Mouse (Mus musculus) neural tube, embryonic 11.5 days (tissue): ENCODE measurements around the gene Heatr4. TPM values are rescaled to one million over a fixed set of nuclear protein-coding genes. Genes with fewer than 3 reads are reported as not detected.
"Not testable (repeated sequence)": the region's sequence is repeated elsewhere in the genome, so short reads cannot be mapped to it uniquely, and the experiment has no call there.

Source experiments
- ATAC-seq: fragments of 200-750 bp; cut with Nextera tagmentation; 2 replicates; pipeline ENCODE4 v1.8.0; 2017; ENCODE audit warnings: moderate number of reproducible peaks, mild to moderate bottlenecking, moderate TSS enrichment, moderate library complexity; ENCODE audit not compliant: insufficient read depth, low FRiP score, low TSS enrichment
- DNase-seq: peaks from one replicate; pipeline ENCODE4 v3.0.0-alpha.2; 2015; ENCODE audit warnings: low spot score
- H3K27ac ChIP-seq: fragments of 300-500 bp; sonication (generic); 2 replicates; pipeline ENCODE4 v1.5.1; 2014; ENCODE audit warnings: low read depth, mild to moderate bottlenecking, low read length
- H3K27me3 ChIP-seq: fragments of 300-500 bp; sonication (generic); 2 replicates; pipeline ENCODE4 v1.6.1; 2014; ENCODE audit warnings: mild to moderate bottlenecking, low read length, mixed read lengths; ENCODE audit not compliant: control insufficient read depth, insufficient read depth
- H3K36me3 ChIP-seq: fragments of 300-500 bp; sonication (generic); 2 replicates; pipeline ENCODE4 v1.6.1; 2014; ENCODE audit warnings: mild to moderate bottlenecking, low read length, moderate library complexity, mixed read lengths; ENCODE audit not compliant: control insufficient read depth, insufficient read depth
- H3K4me1 ChIP-seq: fragments of 300-500 bp; sonication (generic); 2 replicates; pipeline ENCODE4 v1.6.1; 2014; ENCODE audit warnings: low read length, mixed read lengths; ENCODE audit not compliant: control insufficient read depth, insufficient read depth
- H3K4me2 ChIP-seq: fragments of 300-500 bp; sonication (generic); 2 replicates; pipeline ENCODE4 v1.6.1; 2014; ENCODE audit warnings: low read depth, mild to moderate bottlenecking, moderate library complexity
- H3K4me3 ChIP-seq: fragments of 300-500 bp; sonication (generic); 2 replicates; pipeline ENCODE4 v1.5.1; 2014; ENCODE audit warnings: low read depth, low read length
- H3K9ac ChIP-seq: fragments of 300-500 bp; sonication (generic); 2 replicates; pipeline ENCODE4 v1.6.1; 2014; ENCODE audit warnings: mild to moderate bottlenecking, low read length
- H3K9me3 ChIP-seq: fragments of 300-500 bp; sonication (generic); 2 replicates; pipeline ENCODE4 v1.6.1; 2016; ENCODE audit warnings: low read length; ENCODE audit not compliant: control insufficient read depth
- WGBS: fragments of 180-500 bp; shearing (Covaris S2); extraction: QIAGEN DNeasy Blood & Tissue Kit; methylation state at CpG from one replicate; pipeline ENCODE4 v1.1.7; 2014; 5-methylcytosine and 5-hydroxymethylcytosine counted together
- polyA plus RNA-seq: library from polyadenylated mRNA; unstranded; fragments of >200 nt; fragmentation: Nextera tagmentation; extraction: Ambion mirVana; gene quantifications from 2 replicates; pipeline ENCODE4 v1.2.1, GENCODE M21; 2014

Heatr4 gene
- polyA plus RNA-seq, 1 experiment from 2014 or later, result not detected

- H3K4me2 ChIP-seq, ATAC-seq, H3K4me1 ChIP-seq, H3K9ac ChIP-seq, H3K4me3 ChIP-seq, H3K36me3 ChIP-seq, H3K27ac ChIP-seq, H3K27me3 ChIP-seq, DNase-seq, H3K9me3 ChIP-seq: not testable (repeated sequence)
- WGBS, result 96% methylated on average over 4 of the region's 4 CpGs
Measured at GRCm38 (mm10) chr12:84022266-84022665, 37.6 kb upstream of the Heatr4 start.

DNA sequence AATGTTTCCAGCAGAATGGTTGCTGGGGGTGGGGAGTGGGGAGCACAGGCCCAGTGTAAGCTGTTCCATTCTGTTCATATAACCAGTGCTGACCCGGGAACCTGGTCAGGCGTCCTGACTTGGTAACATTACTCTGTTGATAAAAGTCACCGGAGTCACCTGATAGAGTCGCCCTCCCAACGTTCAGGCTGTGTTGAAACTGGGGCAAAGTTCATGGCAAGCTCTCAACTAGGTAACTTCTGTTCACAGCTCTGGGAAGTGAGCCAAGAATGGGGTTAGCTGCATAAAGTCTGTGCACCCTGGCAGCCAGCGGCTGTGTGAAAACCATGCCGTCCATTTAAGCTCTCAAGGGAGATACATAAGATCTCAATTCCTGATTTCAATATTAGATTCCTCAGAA lies 35.9 kb upstream of the Heatr4 start:
- H3K9me3 ChIP-seq, H3K27me3 ChIP-seq, H3K4me2 ChIP-seq, H3K4me3 ChIP-seq, H3K36me3 ChIP-seq, H3K4me1 ChIP-seq, H3K9ac ChIP-seq, ATAC-seq, H3K27ac ChIP-seq, DNase-seq: not testable (repeated sequence)
- WGBS, result 86% methylated on average over 7 of the region's 7 CpGs

- ATAC-seq (no peak), DNase-seq (no peak)
- Histone ChIP-seq H3K9ac (no peak overlapping the region), H3K27ac (no peak overlapping the region), H3K4me1 (peaks cover 11% of the 10 kb centered on the region; the same call in 1 of the 2 replicates), H3K4me3 (no peak overlapping the region), H3K27me3 (no peaks in the 10 kb centered on the region), H3K9me3 (no peaks in the 10 kb centered on the region), H3K36me3 (no peaks in the 10 kb centered on the region), H3K4me2 (no peak overlapping the region)
- 94% methylated on average over 7 of the region's 7 CpGs for WGBS
Measured at GRCm38 (mm10) chr12:84013701-84014100, 29.0 kb upstream of the Heatr4 start.

DNA sequence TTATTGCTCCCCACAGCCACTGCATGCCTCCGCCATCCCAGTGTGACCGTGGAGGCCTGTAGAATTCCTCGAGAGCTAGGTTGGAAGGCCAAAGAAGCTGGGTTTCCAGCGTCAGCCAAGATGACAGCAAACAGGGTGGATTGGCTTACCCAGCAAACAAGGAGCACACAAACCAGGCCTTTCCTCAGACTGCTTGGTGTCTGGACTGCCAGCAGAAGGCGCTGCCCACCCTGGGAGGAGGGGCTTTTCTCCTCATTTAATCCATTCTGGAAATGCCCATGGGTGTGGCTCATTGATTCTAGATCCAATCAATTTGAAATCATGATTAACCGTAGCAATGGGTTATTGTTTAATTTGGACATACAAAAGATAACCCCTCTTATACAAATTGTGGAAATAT lies 28.5 kb upstream of the Heatr4 start:
- Histone ChIP-seq H3K9me3 (no peaks in the 10 kb centered on the region), H3K36me3 (no peaks in the 10 kb centered on the region), H3K27ac (no peak overlapping the region), H3K4me3 (no peak overlapping the region), H3K27me3 (no peaks in the 10 kb centered on the region), H3K4me2 (no peak overlapping the region), H3K4me1 (peaks cover 11% of the 10 kb centered on the region; the same call in 1 of the 2 replicates), H3K9ac (no peak overlapping the region)
- no peak for ATAC-seq
- 80% methylated on average over 6 of the region's 6 CpGs for WGBS
- DNase-seq, result no peak

DNA sequence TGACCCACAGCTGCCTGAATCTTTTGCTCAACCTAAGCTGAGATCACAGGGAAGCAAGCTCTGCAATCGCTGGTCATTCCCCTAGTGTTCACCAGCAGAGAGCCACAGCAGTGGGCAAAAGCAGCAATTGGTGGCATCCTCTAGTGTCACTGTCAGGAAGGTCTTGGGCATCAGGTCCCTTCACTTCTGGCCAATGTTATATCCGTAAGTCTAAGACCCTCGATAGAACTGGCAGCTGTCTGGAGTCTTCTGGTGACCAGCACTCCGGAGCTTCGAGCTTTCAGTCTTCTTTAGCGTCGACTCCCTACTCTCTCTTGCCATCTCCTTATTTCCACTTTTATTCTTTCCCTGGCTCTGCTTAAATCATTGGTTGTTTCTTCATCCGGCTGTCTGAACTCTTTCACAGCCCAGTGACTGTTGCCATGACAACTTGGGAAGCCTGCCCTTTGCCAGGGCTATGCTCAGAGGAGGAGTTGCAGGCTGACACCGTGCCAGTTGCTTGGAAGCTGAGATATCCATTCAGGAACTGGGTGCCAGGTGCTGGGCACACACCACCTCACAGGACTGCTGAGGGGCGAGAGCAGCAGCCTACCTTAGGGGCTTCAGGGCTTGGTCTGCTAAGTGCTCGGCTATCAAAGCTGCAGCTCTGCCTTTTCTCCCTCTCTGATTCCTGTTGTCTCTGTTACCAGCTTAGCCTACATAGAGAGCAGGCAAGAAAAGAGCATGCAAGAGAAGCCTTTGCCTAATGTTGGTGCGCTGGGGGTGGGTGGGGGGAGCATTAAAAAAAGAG lies 26.8 kb upstream of the Heatr4 start:
- DNase-seq (peak; percentile 64), ATAC-seq (peak; percentile 64; the same call in 1 of the 2 replicates)
- H3K27ac ChIP-seq, result no peak overlapping the region
- H3K9me3 ChIP-seq, result no peaks in the 10 kb centered on the region
- H3K9ac ChIP-seq, result no peak overlapping the region
- H3K4me1 ChIP-seq, result peaks cover 11% of the 10 kb centered on the region; the same call in 1 of the 2 replicates
- peak overlapping the region; percentile 47 for H3K4me2 ChIP-seq
- no peaks in the 10 kb centered on the region for H3K27me3 ChIP-seq
- no peak overlapping the region for H3K4me3 ChIP-seq
- 43% methylated on average over 12 of the region's 12 CpGs for WGBS
- no peaks in the 10 kb centered on the region for H3K36me3 ChIP-seq

DNA sequence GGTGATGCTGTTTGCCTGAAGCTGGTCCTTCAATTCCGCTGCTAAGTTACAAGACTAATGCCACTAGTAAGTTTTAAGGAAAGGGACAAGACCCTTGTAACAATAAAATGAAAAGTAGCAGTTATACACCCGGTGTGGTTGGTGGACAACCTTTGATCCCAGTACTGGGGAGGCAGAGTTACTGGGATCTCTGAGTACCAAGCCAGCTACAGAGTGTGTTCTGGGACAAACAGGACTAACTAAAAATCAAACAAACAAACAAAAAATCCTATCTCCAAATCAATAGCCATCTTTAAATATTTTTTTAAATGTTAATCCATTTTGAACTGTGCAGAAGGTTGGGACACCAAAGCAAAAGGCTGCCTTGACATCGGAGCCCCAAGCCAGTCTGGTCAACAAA lies 25.5 kb upstream of the Heatr4 start:
- no peak for DNase-seq
- 81% methylated on average over 3 of the region's 3 CpGs for WGBS
- H3K9ac ChIP-seq, result no peak overlapping the region
- H3K27me3 ChIP-seq, result no peaks in the 10 kb centered on the region
- no peaks in the 10 kb centered on the region for H3K9me3 ChIP-seq
- H3K36me3 ChIP-seq, result no peaks in the 10 kb centered on the region
- H3K4me1 ChIP-seq, result peaks cover 11% of the 10 kb centered on the region; the same call in 1 of the 2 replicates
- peak overlapping the region; percentile 47 for H3K4me2 ChIP-seq
- no peak for ATAC-seq
- peak overlapping the region; percentile 40 for H3K4me3 ChIP-seq
- no peak overlapping the region for H3K27ac ChIP-seq

- H3K9me3 ChIP-seq, H3K27me3 ChIP-seq, H3K36me3 ChIP-seq: not testable (repeated sequence)
- DNase-seq, result peak; percentile 79
- WGBS, result under 1% methylated on average over 45 of the region's 70 CpGs
- ATAC-seq, result peak; percentile 95
- H3K4me2 ChIP-seq, result peak within 1 kb of the TSS; percentile 47
- peak within 1 kb of the TSS; percentile 40 for H3K4me3 ChIP-seq
- H3K27ac ChIP-seq, result peak within 1 kb of the TSS; percentile 21; the same call in 1 of the 2 replicates
- H3K9ac ChIP-seq, result peak within 1 kb of the TSS; percentile 59
- H3K4me1 ChIP-seq, result peaks cover 11% of the 10 kb centered on the region; the same call in 1 of the 2 replicates
Measured at GRCm38 (mm10) chr12:84009171-84009965, 24.7 kb upstream of the Heatr4 start, which contains the start of gene Acot1. Gene Acot1 (plus strand): TSS chr12:84009490.

- Histone ChIP-seq H3K9me3 (no peaks in the 10 kb centered on the region), H3K4me1 (peaks cover 11% of the 10 kb centered on the region; the same call in 1 of the 2 replicates), H3K27me3 (no peaks in the 10 kb centered on the region), H3K36me3 (no peaks in the 10 kb centered on the region), H3K4me3 (no peak overlapping the region), H3K4me2 (peak overlapping the region; percentile 47; the same call in 1 of the 2 replicates), H3K27ac (peak overlapping the region; percentile 21; the same call in 1 of the 2 replicates), H3K9ac (no peak overlapping the region; the same call in 1 of the 2 replicates)
- no peak for ATAC-seq
- WGBS, result 63% methylated on average over 8 of the region's 8 CpGs
- no peak for DNase-seq
Measured at GRCm38 (mm10) chr12:84008729-84009128, 24.1 kb upstream of the Heatr4 start.
